Mouse (Mus musculus): ENCODE measurements around the gene Unc93a. TPM values are rescaled to one million over a fixed set of nuclear protein-coding genes. Genes with fewer than 3 reads are reported as not detected.
"Not testable (repeated sequence)": the region's sequence is repeated elsewhere in the genome, so short reads cannot be mapped to it uniquely, and the experiment has no call there.

Gene Unc93a
- polyA plus RNA-seq, 1 experiment from 2014 or later, result 0.08 TPM

- not testable (repeated sequence) for H3K27ac ChIP-seq; H3K36me3 ChIP-seq; H3K4me1 ChIP-seq; H3K4me3 ChIP-seq; H3K27me3 ChIP-seq; H3K4me2 ChIP-seq; H3K9ac ChIP-seq; ATAC-seq (ENCODE audit: insufficient number of reproducible peaks, low FRiP score, low TSS enrichment, low read depth); H3K9me3 ChIP-seq
- 75% methylated on average over 7 of the region's 7 CpGs for WGBS
These were observed 68.7 kb downstream of the Unc93a start for GRCm38 (mm10) chr17:13062882-13063281.

GRCm38 (mm10) chr17:13060804-13061203 lies 70.8 kb downstream of the Unc93a start, which contains the start of gene Tcp10b:
Gene Tcp10b, plus strand, starts transcription at chr17:13061104.
- H3K27ac ChIP-seq; H3K4me3 ChIP-seq; H3K4me1 ChIP-seq; H3K9ac ChIP-seq; H3K36me3 ChIP-seq; ATAC-seq (ENCODE audit: insufficient number of reproducible peaks, low FRiP score, low TSS enrichment, low read depth); H3K9me3 ChIP-seq; H3K4me2 ChIP-seq; H3K27me3 ChIP-seq: not testable (repeated sequence)
- 87% methylated on average over 4 of the region's 4 CpGs for WGBS

Other genes starting within 250 kb of the Unc93a start
- 1.6 and 2.2 TPM in 2 replicates for gene Pnldc1, start 221.6 kb downstream of the Unc93a start, polyA plus RNA-seq (2015; fragmentation: Nextera tagmentation; extraction: Ambion mirVana)
- gene Tcp1, start 216.1 kb downstream of the Unc93a start, polyA plus RNA-seq (2015; fragmentation: Nextera tagmentation; extraction: Ambion mirVana), result 354 and 369 TPM in 2 replicates
- gene Mrpl18, start 215.5 kb downstream of the Unc93a start, polyA plus RNA-seq (2015; fragmentation: Nextera tagmentation; extraction: Ambion mirVana), result 132 and 136 TPM in 2 replicates
- gene Acat3, start 191.2 kb downstream of the Unc93a start, polyA plus RNA-seq (2015; fragmentation: Nextera tagmentation; extraction: Ambion mirVana), result 0.63 and 0.72 TPM in 2 replicates
- gene Acat2, start 171.1 kb downstream of the Unc93a start, polyA plus RNA-seq (2015; fragmentation: Nextera tagmentation; extraction: Ambion mirVana), result 128 and 133 TPM in 2 replicates
- gene Wtap, start 137.6 kb downstream of the Unc93a start, polyA plus RNA-seq (2015; fragmentation: Nextera tagmentation; extraction: Ambion mirVana), result 106 and 124 TPM in 2 replicates
- 89.2 and 111 TPM in 2 replicates for gene Sod2, start 125.0 kb downstream of the Unc93a start, polyA plus RNA-seq (2015; fragmentation: Nextera tagmentation; extraction: Ambion mirVana)
- gene Gpr31b, start 79.5 kb downstream of the Unc93a start, polyA plus RNA-seq (2015; fragmentation: Nextera tagmentation; extraction: Ambion mirVana), result 0.22 TPM in 1 of 2 replicates, not detected in the other
- 0.10 TPM in 1 of 2 replicates, not detected in the other for gene Tcp10b, start 70.7 kb downstream of the Unc93a start, polyA plus RNA-seq (2015; fragmentation: Nextera tagmentation; extraction: Ambion mirVana)
- not detected in 2 replicates for gene Smok2a, start 89.4 kb upstream of the Unc93a start, polyA plus RNA-seq (2015; fragmentation: Nextera tagmentation; extraction: Ambion mirVana)
- gene Smok2b, start 98.4 kb upstream of the Unc93a start, polyA plus RNA-seq (2015; fragmentation: Nextera tagmentation; extraction: Ambion mirVana), result not detected in 2 replicates
- not detected in 2 replicates for gene Tcp10c, start 222.8 kb upstream of the Unc93a start, polyA plus RNA-seq (2015; fragmentation: Nextera tagmentation; extraction: Ambion mirVana)

Measured in limb, embryonic 15.5 days (tissue).